Mouse (Mus musculus) myocyte (in vitro differentiated cells): Measurements from ENCODE around the gene Itgb1bp1.

Experiments used
- MYOD1 ChIP-seq, 3 experiments: IDR thresholded peaks; one replicate each; pipeline ENCODE4 v1.6.1; 2011; ENCODE audit warnings: control low read depth in 2 of 3, low read depth in 2 of 3, mild to moderate bottlenecking in 2 of 3, moderate library complexity in 1 of 3; ENCODE audit not compliant: insufficient read length in 2 of 3, control insufficient read depth in 1 of 3
- POLR2A ChIP-seq: IDR thresholded peaks from one replicate; pipeline ENCODE4 v1.6.1; 2011; ENCODE audit warnings: low read depth, mild to moderate bottlenecking, control low read depth, moderate library complexity; ENCODE audit not compliant: insufficient read length
- REST ChIP-seq: IDR thresholded peaks from one replicate; pipeline ENCODE4 v1.6.1; 2011; ENCODE audit warnings: mild to moderate bottlenecking, control low read depth, moderate library complexity; ENCODE audit not compliant: insufficient read depth, insufficient read length
- TCF12 ChIP-seq: IDR thresholded peaks from one replicate; pipeline ENCODE4 v1.6.1; 2011; ENCODE audit warnings: mild to moderate bottlenecking, control low read depth; ENCODE audit not compliant: poor library complexity, insufficient read depth, severe bottlenecking

DNA sequence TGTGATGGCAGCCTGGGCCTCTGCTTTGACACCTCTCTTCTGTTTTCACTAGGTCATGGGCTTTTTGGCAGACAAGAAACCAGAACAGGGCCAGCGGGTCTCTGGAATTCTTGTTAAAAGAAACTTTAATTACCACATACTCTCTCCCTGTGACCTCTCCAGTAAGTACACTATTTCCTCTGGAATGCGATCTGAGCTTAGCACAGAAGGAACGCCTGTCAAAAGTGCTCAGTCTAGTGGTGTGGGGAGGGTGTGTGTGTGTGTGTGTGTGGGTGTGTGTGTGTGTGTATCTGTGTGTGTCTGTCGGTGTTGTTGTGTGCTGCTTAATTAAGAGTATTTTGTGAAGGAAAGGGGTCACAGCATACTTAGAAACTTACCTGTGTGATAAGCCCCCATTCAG is 20.6 kb upstream of the Itgb1bp1 start:
- no peak for TF ChIP-seq MYOD1 (IDR thresholded peaks at IDR 0.05; ENCODE audit: control insufficient read depth in 1 of 3, insufficient read length in 2 of 3, low read depth in 2 of 3)
- no peak for TF ChIP-seq POLR2A
- TF ChIP-seq TCF12: no peak
- TF ChIP-seq REST: no peak
